Mouse (Mus musculus) left cerebral cortex, postnatal 14 days (tissue): ENCODE measurements around the gene Nexn. TPM values are rescaled to one million over a fixed set of nuclear protein-coding genes. Genes with fewer than 3 reads are reported as not detected.
"Not testable (repeated sequence)": the region's sequence is repeated elsewhere in the genome, so short reads cannot be mapped to it uniquely, and the experiment has no call there.

ENCODE experiments used
- DNase-seq, 2 experiments: peaks; one replicate each; pipeline ENCODE4 v3.0.0; 2021 to 2022; ENCODE audit warnings: low spot score in 2 of 2, mixed read lengths in 1 of 2
- intact Hi-C: fragments of 180-260 bp; cut with DNase I; formaldehyde crosslinking; loops from one replicate; pipeline ENCODE4 v1.15.1; 2025
- long read RNA-seq, 2 experiments: library from polyadenylated mRNA; stranded (forward); transcript quantifications; one replicate each; pipeline ENCODE4 v2.0.0; 2021
- total RNA-seq, 2 experiments: library from RNA; stranded (reverse); gene quantifications; 2 replicates each; pipeline ENCODE4 v1.2.3; 2021

The Nexn gene
- total RNA-seq = 1 to 10 TPM; 1.6 to 1.8 TPM
- long read RNA-seq, experiment 1, partial matches to known transcripts = 0 of 2 reads
- long read RNA-seq, experiment 1, other reads (novel, unspliced or antisense) = 2 of 2 reads
- long read RNA-seq, experiment 2, partial matches to known transcripts = 0 of 1 reads
- long read RNA-seq, experiment 2, other reads (novel, unspliced or antisense) = 1 of 1 reads

DNA sequence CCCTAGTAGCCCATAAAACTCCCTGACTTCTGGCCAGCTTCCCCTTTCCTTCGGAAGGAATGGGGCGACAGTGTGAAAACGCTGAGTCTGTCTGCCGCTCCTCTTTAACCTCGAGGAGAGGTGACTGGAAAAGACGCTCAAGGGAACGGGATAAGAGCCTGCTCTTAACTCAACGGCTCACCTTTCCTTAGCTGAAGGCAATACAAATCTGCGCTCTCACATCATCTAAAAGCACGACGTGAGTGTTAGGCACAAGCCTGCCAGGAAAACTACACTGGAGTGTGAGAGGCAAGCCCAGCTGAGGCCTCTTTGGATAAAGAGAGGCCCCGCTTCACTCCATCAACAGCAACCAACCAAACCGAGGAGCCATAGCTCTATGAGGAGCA is at the start of gene Nexn:
Gene Nexn (minus strand): TSS at position 315 of the 386 bp plus-strand sequence.
- DNase-seq = no peak
- intact Hi-C loops = loop anchor here (10.0 kb wide), 1 partner anchor 49 kb away; no protein-coding TSS in a partner anchor

- peak; percentile 70 to 74 for DNase-seq
- intact Hi-C loops = loop anchor here (10.0 kb wide), 1 partner anchor 51 kb away; the partner anchor contains the start of gene Nexn
Observed at GRCm38 (mm10) chr3:152315613-152316012, 49.5 kb upstream of the Nexn start.

- DNase-seq = not testable (repeated sequence)
- intact Hi-C loops = loop anchor here (10.0 kb wide), 1 partner anchor 50 kb away; the partner anchor contains the start of gene Nexn
Observed at GRCm38 (mm10) chr3:152314666-152315065, 48.5 kb upstream of the Nexn start.

DNA sequence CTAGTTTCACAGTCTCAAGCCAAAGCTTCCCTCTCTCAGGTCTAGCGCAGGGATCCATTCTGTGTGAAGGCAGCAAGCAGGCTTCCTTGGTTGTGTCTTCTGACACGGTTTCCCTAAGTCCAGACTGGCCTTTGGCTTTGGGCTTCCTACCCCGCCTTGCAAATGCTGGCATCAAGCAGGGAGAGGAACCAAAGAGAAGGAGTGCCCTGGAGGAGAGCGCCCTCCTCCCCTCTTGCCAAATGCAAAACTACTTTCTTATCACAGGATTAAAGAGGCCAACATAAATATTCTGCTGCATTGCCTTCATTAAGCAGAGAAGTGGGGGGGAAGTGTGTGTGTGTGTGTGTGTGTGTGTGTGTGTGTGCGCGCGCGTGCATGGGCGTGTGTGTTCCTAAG is 43.1 kb upstream of the Nexn start:
- DNase-seq = no peak
- intact Hi-C loops = no loop called here

GRCm38 (mm10) chr3:152308485-152309249 is 42.5 kb upstream of the Nexn start:
- no peak for DNase-seq
- intact Hi-C loops = no loop called here

GRCm38 (mm10) chr3:152305971-152306370 is 39.8 kb upstream of the Nexn start:
- intact Hi-C loops = no loop called here

GRCm38 (mm10) chr3:152305080-152305479 is 38.9 kb upstream of the Nexn start:
- DNase-seq = no peak

More at GRCm38 (mm10) chr3:152305971-152306370, 39.8 kb upstream of the Nexn start:
- DNase-seq = no peak

DNA sequence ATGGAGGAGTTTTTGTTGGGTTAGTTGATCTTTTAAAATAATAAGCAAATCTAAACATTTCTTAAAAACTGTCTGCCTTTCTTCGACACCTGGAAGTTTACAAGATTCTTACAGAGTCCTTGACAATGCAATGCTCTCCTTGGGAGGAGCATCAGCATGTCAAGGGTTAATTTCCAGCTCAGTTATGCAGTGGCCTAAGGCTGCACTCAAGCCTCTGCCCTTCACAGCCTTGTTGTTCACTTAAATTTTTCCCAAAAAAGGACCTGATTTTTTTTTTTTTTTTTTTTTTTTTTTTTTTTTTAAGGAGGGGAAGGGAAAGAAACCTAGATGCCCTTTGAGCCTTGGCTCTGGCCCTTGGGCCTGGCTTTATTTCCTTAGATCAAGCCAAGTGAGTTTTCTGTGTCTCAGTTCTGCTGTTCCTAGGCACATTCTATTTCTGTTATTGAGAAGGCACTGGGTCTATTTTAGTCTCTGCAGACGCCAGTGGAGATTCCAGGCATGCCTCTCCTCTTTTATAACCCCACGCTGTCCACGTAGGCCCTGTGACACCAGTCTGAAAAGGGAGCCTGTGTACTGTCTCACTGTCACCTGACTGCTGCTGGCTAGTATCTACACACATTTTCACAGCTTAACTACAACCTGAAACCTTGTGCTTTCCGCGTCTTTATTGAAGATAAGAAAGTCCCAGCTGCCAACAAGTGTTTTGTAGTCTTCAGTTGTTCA is 38.1 kb upstream of the Nexn start:
- DNase-seq = peak; percentile 24 to 39
- intact Hi-C loops = no loop called here

More at GRCm38 (mm10) chr3:152305080-152305479, 38.9 kb upstream of the Nexn start:
- intact Hi-C loops = no loop called here

DNA sequence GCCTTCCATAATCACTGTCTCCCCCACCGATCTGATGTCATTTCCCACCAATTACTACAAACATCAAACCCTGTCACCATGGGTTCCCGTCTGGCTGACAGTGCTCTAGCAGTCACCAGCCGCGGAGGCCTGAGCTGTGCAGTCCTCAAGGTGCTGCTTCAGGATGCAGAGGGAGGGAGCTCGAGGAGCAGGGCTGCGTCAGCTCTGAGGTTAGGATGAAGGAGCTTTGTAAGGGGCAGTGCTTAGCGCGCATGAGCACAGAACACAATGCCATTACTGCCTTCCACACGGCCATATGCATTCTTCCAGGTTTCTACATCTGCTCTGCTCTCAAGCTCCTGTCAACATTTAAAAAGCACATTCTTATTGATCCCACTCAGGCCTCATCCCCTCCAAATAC is 36.8 kb upstream of the Nexn start:
- intact Hi-C loops = no loop called here
- no peak for DNase-seq

- intact Hi-C loops = no loop called here
- peak in 1 of 2 experiments; percentile 34 for DNase-seq
Observed at GRCm38 (mm10) chr3:152300376-152301337, 34.5 kb upstream of the Nexn start.

- intact Hi-C loops = no loop called here
- no peak for DNase-seq
Observed at GRCm38 (mm10) chr3:152295896-152296295, 29.7 kb upstream of the Nexn start.

- DNase-seq = no peak
- intact Hi-C loops = no loop called here
Observed at GRCm38 (mm10) chr3:152294400-152294799, 28.2 kb upstream of the Nexn start.

GRCm38 (mm10) chr3:152293530-152294181 is 27.5 kb upstream of the Nexn start:
- intact Hi-C loops = no loop called here
- no peak for DNase-seq

DNA sequence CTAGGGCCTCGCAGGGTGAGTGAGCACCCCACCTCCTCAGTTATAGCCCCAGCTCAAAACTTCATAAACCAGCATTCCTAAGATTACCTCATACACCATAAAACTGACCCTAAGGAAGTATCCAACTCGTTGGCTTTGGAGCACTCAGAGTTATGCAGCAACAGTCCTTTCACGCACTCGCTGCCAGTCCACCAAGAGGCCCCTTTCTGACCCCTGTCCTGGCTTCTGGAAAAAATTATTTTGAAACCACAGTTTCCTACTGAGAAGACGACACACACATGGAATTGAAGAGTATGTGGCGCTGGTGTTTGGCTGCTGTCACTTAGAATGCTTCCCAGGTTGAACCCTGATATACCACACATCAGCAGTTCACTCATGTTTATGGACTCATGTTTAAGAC is 25.7 kb upstream of the Nexn start:
- intact Hi-C loops = no loop called here
- no peak for DNase-seq

GRCm38 (mm10) chr3:152290175-152290798 is 24.1 kb upstream of the Nexn start:
- intact Hi-C loops = no loop called here
- DNase-seq = no peak

GRCm38 (mm10) chr3:152288740-152289139 is 22.6 kb upstream of the Nexn start:
- intact Hi-C loops = no loop called here

DNA sequence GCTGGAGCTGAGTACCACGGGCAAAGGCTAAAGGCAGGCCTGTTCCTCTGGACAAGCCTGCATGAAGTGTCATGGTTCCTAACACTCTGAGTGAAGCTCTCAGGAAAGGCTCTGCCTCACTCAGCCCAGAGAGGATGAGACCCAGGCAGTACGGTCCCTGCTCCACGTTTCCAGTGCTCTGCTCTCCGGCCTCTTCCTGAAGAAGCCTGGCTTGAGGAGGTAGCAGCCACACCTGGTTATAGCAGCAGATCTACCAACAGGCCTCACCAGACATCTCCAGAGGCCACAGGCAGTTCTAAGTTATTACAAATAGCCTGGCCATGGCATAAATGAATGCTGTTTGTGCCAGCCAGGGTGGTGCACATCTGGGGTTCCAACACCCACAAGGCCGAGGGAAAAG is 22.1 kb upstream of the Nexn start:
- intact Hi-C loops = no loop called here
- no peak for DNase-seq

More at GRCm38 (mm10) chr3:152288740-152289139, 22.6 kb upstream of the Nexn start:
- peak in 1 of 2 experiments; percentile 21 for DNase-seq

DNA sequence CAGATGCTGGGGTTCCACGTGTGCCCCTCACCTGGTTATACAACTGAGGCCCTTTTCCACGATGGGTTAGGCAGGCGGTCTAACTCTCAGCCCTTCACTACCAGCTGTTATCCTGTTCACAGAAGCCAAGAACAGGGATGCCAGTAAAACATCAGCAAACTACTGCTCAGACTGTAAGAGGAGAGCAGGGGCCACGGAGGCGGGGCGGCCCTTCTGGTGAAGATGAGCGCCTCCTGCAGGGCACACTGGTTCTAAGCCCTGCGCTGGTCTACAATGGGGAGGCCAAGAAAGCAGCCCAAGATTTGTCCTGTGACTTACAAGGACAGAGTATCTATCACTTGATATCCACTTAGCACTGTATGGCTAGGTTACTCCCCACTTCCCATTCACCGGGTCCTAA is 21.7 kb upstream of the Nexn start:
- intact Hi-C loops = no loop called here
- DNase-seq = no peak
